Mouse (Mus musculus) erythroblast, embryonic 14.5 days (primary cell): ENCODE data around the gene March9.
"Not testable (repeated sequence)": the region's sequence is repeated elsewhere in the genome, so short reads cannot be mapped to it uniquely, and the experiment has no call there.

Experiments used
- GATA1 ChIP-seq: IDR thresholded peaks from 2 replicates; pipeline ENCODE4 v1.6.1; 2012; ENCODE audit warnings: low read length, inconsistent platforms, mixed read lengths
- TAL1 ChIP-seq: IDR thresholded peaks from 3 replicates; pipeline ENCODE4 v1.6.1; 2012; ENCODE audit warnings: low read length, inconsistent platforms, mixed read lengths

- TF ChIP-seq GATA1, TAL1: not testable (repeated sequence)
Measured at GRCm38 (mm10) chr10:127072270-127072669, 12.3 kb upstream of the March9 start.
